Mouse (Mus musculus) adrenal gland, postnatal 36 days (tissue): ENCODE results near the gene Krtap10-10. TPM values are rescaled to one million over a fixed set of nuclear protein-coding genes. Genes with fewer than 3 reads are reported as not detected.
A peak's percentile ranks its signal among the peaks of the same experiment; 100 is the strongest.
"Not testable (repeated sequence)": the region's sequence is repeated elsewhere in the genome, so short reads cannot be mapped to it uniquely, and the experiment has no call there.

Experiments
- DNase-seq, 2 experiments: peaks; one replicate each; pipeline ENCODE4 v3.0.0; 2021; ENCODE audit warnings: mixed read lengths in 1 of 2
- long read RNA-seq, 2 experiments: library from polyadenylated mRNA; stranded (forward); transcript quantifications; one replicate each; pipeline ENCODE4 v2.0.0; 2021; ENCODE audit warnings: borderline sequencing depth in 2 of 2
- total RNA-seq, 2 experiments: library from RNA; stranded (reverse); gene quantifications; 2 replicates each; pipeline ENCODE4 v1.2.3; 2021

Gene Krtap10-10
- total RNA-seq: not detected
- long read RNA-seq, experiment 1: 0 reads
- long read RNA-seq, experiment 2: 0 reads

DNA sequence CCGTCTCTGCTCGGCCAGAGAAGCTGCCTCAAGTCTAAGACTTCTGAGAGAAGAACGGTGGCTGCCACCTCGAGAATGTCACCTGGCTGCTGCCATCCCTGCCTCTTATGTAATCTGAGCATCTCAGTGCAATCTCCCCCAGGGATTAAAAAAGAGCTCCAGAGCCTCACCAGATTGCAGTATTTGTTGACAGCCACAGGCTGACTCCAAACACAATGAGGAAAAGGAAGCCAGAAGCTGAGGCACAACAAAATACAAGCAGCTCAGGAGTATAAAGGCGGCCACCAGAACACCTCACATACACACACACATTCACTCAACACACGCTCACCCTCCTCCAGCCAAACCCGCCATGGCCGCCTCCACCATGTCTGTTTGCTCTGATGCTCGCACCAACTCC, at the start of gene Krtap10-10:
TSS of gene Krtap10-10 (plus strand) at position 301 of the 400 bp plus-strand sequence.
- DNase-seq: no peak

DNA sequence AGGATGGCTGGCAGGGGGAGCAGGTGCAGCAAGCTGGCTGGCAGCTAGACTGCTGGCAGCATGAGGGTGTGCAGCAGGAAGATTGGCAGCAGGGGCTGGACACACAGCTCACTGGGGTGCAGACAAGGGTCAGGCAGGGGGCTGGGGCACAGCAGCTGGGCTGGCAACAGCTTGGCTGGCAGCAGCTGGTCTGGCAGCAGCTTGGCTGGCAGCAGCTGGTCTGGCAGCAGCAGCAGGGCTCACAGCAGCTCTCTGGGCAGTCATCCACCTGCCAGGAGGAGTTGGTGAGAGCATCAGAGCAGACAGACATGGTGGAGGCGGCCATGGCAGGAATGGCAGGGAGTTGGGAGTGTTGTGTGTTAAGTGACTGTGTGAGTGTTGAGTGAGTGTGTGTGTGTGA, 47.9 kb upstream of the Krtap10-10 start, which contains the start of gene Gm7137:
TSS of gene Gm7137 (minus strand) at position 325 of the 400 bp plus-strand sequence.
- DNase-seq: not testable (repeated sequence)

DNA sequence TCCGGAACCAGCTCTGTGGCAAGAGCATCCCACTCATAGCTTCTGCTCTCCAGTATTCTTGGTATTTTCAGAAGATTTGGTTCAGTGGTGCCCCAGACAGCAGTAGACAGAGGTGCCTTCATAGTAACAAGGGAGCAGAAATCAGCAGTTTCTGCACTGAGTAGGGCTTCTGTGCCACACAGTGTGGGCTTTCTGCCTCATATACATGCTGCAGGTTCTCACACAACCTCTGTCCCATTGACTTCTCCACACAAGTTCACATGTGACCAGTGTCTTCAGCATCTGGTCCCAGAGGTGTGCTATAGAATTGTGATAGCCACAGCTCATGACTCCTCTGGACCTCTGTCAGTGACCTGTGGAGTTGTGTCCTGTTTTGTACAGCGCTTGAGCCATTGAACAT, 47.1 kb upstream of the Krtap10-10 start:
- DNase-seq: no peak

DNA sequence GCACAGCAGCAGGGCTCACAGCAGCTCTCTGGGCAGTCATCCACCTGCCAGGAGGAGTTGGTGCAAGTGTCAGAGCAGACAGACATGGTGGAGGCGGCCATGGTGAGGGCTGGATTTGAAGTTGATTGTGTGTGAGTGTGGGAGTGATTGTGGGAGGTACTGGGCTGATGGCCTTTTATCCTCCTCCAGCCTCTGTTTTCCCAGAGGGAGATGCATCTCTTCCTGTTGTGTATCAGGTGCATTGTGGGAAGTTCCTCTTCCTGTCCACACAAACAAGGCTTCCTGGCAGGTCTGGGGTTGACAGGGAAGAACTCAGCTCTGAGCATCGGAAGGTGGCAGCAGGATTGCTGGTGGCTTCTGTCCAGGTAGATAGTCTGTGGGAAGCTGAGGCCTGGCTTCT, 40.8 kb upstream of the Krtap10-10 start, which contains the start of gene Gm9639:
TSS of gene Gm9639 (minus strand) at position 101 of the 400 bp plus-strand sequence.
- DNase-seq: no peak

DNA sequence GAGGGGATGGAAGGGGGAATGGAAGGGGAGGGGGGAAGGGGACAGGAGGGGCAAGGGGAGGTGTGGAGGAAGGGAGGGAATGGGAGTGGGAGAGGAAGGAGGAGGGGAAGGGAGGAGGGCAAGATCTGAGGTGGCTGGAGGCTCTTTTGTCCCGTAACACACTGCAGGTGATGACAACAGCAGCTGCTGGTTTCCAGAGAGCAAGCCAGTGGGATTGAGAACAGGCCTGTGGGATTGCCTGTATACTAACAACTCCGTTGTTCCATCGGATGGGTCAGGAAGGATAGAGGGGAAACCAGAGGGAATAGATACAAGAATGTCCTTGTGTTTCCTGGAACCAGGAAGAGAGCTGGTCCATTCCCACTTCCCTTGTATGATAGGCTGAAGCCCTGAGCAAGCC, 38.1 kb upstream of the Krtap10-10 start:
- DNase-seq: no peak

DNA sequence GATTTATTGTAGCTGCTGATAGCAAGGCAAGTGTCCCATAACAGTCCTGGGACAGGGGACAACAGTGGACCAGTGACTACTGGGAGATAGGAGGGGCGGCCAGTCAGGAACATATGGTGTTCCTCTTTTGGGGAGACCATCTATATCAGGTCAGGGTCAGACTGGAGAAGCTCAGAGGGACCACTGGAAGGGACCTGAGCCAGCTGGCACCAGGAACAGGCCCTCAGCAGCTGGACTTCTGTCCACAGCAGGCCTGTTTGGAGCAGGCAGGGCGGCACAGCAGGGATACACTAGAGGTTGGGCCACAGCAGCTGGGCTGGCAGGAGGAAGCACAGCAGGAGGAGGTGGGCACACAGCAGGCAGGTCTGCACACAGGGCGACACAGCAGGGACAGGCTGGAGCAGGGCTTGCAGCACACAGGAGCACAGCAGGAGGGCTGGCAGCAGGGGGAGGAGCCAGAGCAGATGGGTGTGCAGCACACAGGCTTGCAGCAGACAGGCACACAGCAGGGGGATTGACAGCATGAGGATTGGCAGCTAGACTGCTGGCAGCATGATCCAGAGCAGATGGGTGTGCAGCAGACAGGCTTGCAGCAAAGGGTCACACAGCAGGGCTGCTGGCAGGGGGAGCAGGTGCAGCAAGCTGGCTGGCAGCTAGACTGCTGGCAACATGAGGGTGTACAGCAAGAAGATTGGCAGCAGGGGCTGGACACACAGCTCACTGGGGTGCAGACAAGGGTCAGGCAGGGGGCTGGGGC, 37.4 kb upstream of the Krtap10-10 start:
- not testable (repeated sequence) for DNase-seq

DNA sequence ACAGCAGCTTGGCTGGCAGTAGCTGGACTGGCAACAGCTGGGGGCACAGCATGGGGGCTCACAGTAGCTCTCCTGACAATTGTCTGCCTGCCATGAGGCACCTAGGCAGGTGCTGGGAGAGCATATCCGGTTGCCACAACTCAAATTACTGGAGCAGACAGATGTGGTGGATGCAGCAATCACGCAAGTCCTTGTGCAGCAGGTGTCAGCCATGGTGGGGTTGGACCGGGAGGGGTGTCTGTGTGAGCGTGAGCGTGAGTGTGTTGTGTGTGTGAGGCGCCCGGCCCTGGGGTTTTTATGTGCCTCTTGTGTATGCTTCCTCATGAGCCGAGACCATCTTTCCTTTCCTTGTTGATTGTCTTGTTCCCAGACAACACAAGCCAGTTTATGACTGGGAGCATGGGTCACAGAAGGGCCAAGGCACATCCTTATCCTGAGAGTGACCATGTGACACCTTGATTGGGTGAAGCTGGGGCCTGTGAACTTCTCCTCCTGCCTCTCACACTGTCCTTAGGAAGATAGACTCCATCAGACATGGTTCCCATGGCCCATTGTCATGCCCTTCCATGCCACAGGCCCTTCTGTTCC, 36.7 kb upstream of the Krtap10-10 start, which contains the start of gene Gm19668:
TSS of gene Gm19668 (minus strand) at position 213 of the 588 bp plus-strand sequence.
- no peak for DNase-seq

DNA sequence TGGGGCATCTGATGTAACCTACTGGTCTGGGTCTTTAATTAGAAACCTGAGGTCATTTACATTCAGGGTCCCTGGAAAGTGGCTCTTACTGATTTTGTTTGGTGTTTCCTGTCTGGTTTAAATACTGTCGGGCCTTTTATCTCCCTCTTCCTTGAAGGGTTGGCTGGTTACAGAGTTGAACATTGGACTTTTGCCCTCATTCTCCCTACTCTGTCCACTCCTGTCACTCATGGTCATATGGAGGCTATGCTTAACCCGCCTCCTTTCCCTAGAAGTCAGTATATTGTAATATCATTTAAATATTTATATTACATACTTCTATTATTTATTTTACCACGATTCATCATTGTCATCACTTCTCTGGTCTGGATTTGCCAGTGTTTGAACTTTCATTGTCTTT, 31.7 kb upstream of the Krtap10-10 start:
- DNase-seq: no peak

DNA sequence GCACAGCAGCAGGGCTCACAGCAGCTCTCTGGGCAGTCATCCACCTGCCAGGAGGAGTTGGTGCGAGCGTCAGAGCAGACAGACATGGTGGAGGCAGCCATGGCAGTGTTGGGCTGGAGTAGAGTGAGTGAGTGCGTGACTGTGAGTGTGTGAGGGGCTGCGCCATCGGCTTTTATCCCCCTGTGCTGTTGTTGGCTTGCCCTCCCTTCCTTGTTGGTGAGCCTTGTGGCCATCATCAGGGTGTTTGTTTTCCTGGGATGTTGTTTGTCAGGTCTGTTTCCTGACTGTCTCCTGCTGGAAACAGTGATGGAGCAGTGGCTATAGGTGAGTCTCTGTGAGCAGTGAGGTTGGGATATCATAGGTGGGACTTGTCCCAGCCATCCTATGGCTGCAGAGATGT, 24.0 kb upstream of the Krtap10-10 start, which contains the start of gene Gm9507:
TSS of gene Gm9507 (minus strand) at position 101 of the 400 bp plus-strand sequence.
- DNase-seq: no peak

DNA sequence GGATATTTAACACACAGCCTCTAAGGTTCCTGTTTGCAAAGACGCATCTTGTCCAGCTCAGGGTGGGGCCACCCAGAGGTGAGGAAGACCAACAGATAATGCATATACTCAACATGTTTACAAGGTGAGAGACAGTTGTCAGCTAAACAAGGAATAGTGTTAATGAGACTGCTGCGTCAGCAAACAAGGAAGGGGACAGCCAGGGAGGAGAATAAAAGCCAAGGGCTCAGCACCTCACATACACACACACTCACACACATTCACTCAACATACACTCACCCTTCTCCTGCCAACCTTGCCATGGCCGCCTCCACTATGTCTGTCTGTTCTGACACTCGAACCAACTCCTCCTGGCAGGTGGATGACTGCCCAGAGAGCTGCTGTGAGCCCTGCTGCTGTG, 21.4 kb upstream of the Krtap10-10 start, which contains the start of gene Gm2696:
TSS of gene Gm2696 (plus strand) at position 301 of the 400 bp plus-strand sequence.
- no peak for DNase-seq

DNA sequence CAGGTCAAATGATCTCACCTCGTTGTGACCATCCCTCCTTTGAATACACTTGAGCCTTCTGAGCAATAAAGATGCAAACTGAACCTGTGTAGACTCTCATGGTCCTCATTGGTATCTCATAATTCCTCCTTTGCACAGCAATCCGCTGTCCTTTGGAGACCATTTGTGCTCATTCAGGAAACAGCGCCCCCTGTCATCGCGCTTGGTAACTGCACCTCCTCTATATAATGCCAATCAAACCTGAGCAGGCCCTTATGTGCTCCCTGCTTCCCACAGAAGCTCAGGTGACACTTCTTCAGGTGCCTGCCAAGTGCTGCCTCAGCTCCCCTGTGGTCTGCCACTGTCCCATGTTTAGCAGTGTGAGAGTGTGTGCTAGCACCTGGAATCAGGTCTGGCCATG, 20.2 kb upstream of the Krtap10-10 start:
- DNase-seq: peak in 1 of 2 experiments; percentile 26

DNA sequence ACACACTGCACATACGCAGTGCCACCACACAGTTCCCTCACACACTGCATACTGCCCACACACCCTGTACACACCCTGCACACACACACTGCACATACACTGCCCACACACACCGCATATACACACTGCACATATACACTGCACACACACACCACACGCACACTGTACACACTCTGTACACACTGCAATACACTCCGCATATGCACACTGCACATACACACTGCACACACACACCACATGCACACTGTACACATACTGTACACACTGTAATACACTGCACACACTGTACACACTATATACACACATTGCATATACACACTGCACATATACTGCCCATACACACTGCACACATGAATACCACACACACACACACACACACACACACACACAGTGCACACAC, 17.2 kb upstream of the Krtap10-10 start:
- no peak for DNase-seq

DNA sequence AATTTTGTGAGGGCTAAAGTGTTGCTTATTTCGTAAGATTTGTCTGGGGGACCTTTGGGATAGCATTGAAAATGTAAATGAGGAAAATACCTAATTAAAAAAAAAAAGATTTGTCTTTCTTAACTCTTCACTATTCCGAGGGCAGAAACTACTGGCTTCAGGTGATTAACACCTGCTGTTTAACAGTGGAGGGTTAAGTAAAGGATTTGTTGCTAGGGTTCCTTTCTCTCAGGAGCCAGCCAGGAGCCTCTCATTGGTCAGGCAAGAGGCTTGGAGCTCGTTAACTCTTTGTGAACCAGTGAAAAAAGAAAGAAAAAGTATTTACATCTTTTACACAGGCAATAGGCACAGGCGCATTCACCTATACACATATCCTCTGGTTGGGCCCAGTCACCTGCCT, 16.5 kb upstream of the Krtap10-10 start:
- no peak for DNase-seq

DNA sequence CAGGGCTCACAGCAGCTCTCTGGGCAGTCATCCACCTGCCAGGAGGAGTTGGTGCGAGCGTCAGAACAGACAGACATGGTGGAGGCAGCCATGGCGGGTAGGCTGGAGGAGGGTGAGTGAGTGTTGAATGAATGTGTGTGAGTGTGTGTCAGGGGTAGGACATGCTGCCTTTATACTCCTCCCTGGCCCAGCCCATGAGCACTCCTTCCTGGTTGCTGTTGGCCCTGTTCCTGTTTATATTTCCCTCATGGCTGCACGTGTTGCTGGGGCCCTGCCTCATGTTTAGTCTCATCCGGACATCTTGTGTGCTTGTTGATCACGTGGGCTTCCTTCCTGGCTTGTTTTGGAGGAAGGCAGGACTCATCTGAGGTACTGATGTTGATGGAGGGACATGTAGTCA, 8.8 kb upstream of the Krtap10-10 start, which contains the start of gene Krtap10-4:
TSS of gene Krtap10-4 (minus strand) at position 145 of the 400 bp plus-strand sequence.
- no peak for DNase-seq

DNA sequence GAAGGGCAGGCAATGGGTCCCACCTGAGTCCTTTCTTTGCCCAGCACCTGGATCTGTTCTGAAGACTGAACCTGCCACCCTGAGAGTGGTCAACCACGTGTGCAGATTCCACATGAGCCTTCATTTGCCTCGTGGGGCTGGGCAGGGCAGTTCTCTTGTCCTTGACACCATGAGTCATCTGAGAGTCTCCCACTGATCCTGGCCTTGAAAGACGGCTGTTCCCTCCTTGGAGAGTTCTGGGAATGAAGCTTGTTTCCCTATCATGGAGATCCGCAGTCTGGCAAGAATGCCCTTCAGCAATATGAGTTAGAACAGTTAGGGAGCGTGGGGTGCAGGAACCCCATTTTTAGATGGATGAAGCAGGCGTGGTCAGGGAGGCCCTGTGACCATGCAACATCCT, 3.3 kb downstream of the Krtap10-10 start:
- DNase-seq: peak; percentile 26 to 32

DNA sequence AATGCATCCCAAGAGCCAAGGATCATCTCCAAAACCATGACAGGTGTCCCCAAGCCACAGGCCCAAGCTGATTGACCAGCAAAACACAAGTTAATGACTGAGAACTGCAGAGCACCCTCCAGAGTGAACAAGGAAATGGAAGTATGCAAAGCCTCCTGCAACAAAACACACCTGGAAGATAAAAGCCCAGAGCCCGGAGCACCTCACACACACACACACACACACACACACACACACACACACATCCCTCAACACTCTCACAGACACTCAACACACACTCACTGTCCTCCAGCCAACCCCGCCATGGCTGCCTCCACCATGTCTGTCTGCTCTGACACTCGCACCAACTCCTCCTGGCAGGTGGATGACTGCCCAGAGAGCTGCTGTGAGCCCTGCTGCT, 10.8 kb downstream of the Krtap10-10 start, which contains the start of gene Gm36176:
TSS of gene Gm36176 (plus strand) at position 301 of the 400 bp plus-strand sequence.
- DNase-seq: no peak

DNA sequence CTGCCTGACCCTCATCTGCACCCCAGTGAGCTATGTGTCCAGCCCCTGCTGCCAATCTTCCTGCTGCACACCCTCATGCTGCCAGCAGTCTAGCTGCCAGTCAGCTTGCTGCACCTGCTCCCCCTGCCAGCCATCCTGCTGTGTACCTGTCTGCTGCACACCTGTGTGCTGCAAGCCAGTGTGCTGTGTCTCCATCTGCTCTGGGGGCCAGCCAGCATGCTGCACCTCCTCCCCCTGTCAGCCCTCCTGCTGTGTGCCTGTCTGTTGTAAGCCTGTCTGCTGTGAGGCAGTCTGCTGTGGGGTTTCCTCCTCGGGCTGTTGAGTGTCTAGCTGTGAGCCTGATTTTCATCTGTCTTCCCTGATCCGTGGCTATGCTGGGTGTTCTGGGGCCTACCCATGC, 11.2 kb downstream of the Krtap10-10 start:
- no peak for DNase-seq

DNA sequence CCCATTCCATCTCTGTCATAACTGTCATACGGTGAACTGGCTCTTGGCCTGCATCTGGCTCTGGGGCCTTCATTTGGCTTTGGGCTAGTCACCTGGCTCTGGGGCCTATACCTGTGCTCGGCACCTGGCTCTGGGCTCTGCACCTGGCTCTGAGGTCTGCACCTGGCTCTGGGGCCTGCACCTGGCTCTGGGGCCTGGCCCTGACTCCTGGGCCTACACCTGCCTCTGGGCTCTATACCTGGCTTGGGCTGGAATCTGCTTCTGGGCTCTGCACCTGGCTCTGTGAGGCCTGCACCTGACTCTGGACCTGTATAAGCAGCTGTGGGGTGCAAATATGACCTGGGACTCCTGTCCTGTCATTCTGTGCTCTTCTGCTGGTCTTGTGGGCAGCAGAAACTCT, 11.8 kb downstream of the Krtap10-10 start:
- no peak for DNase-seq

DNA sequence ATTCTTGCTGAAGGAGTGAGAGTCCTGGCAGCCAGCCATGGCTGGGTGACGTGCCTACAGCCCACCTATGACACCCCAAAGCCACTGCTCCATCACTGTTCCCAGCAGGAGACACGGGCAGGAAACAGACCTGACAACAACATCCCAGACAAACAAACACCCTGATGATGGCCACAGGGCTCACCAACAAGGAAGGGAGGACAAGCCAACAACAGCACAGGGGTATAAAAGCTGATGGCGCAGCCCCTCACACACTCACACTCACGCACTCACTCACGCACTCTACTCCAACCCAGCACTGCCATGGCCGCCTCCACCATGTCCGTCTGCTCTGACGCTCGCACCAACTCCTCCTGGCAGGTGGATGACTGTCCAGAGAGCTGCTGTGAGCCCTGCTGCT, 16.8 kb downstream of the Krtap10-10 start, which contains the start of gene Gm10318:
TSS of gene Gm10318 (plus strand) at position 301 of the 400 bp plus-strand sequence.
- DNase-seq: no peak

DNA sequence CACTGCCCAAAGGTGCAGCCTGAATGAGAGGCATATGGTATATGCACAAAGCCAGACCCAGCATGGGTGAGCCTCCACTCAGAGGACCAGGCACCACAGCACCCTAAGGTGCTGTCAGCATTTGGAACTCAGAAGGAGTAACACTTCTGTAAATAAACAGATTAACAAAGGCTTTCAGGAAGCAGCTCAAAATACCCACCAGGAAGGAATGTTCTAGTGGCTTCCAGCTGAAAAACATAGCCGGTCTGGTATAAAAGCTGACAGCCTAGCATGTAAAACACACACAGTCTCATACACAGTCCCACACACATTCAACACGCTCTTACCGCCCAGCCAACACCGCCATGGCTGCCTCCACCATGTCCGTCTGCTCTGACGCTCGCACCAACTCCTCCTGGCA, 25.9 kb downstream of the Krtap10-10 start, which contains the start of gene Gm3285:
TSS of gene Gm3285 (plus strand) at position 301 of the 400 bp plus-strand sequence.
- DNase-seq: no peak

DNA sequence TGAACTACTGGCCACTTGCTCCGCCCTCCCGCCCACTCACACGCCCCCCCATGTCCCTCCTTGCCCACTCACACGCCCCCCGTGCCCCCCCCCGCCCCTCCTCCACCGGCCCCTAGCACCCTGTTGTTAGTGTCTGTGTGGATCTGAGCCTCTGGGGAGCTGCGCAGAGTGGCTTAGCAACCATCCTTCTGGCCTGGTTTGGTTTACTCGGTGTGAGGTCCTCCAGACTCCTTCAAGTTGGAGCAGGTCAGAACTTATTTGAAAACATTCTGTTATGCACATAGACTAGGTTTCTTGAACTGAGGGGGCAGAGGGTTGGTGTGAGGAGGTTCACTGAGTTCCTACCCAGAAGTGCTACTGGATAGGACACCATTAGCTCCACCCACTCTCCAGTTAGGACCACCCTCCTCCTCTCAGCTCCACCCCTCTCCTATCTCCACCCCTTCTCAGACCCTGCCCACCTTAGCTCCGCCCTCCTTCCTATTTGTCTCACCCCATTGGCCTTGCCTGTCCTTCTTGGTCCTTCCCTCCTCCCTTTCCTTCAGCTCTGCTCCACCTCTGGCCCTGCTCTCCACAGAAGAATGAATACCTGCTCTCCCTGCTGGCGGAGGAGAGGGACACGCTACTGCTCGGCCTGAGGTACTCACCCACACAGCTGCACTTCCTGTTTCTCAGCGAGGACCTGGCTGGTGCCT, 28.5 kb downstream of the Krtap10-10 start:
- peak; percentile 38 for DNase-seq

DNA sequence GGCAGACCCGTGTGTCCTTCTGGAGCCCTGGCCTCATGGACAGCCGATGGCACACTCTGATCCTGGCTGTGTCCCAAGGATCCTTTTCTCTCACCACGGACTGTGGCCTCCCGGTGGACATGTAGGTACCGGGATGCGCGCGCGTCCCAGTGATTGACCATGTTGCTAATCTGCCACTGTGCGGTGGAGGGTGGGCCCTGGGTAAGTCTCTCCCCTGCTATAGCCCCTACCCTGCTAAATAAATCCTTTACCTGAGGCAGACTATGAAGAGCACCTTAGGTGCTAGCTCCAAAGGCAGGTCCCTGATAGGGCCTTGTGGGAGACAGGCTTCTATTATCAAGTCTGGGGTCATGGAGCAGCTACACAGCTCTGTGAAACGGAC, 29.0 kb downstream of the Krtap10-10 start:
- DNase-seq: peak; percentile 25 to 32
